Mouse (Mus musculus): ENCODE data around the gene Crisp3. TPM values are rescaled to one million over a fixed set of nuclear protein-coding genes. Genes with fewer than 3 reads are reported as not detected.
"Not testable (repeated sequence)": the region's sequence is repeated elsewhere in the genome, so short reads cannot be mapped to it uniquely, and the experiment has no call there.

Crisp3 gene
- polyA plus RNA-seq (2012; rRNA removed): not detected in 2 replicates

DNA sequence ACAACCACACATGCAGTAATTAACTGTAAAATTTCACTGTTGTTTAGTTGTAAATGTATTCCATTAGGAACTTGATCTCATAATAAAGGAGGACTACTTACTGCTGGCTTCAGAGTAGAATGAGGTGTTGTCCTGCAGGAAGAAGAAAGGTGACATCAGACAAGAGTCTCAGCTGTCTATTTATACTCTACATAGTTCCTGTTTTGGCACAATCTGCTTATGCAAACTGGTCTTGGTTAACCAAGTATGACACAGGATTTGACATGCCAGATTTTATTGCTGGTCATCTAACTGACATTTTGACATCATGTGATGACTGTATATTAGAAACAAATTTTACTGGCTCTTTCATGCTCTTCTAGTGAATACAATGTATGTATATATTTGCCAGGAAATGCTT, at the start of gene Crisp3:
Gene Crisp3, minus strand, starts transcription at position 154 of the 400 bp plus-strand sequence.
- no peak for TF ChIP-seq POLR2A (IDR thresholded peaks at IDR 0.05; ENCODE audit: borderline replicate concordance, insufficient read depth, low read length)
- TF ChIP-seq CTCF (IDR thresholded peaks at IDR 0.05; ENCODE audit: borderline replicate concordance, insufficient read depth, low read depth, low read length): no peak
- Histone ChIP-seq H3K4me3 (replicated peaks; ENCODE audit: insufficient read depth, low read depth, low read length) (no peak within 1 kb of the TSS), H3K27me3 (ENCODE audit: control insufficient read depth, insufficient read depth, low read length) (no peaks in the 10 kb centered on the region), H3K4me1 (ENCODE audit: control insufficient read depth, insufficient read depth, low read length) (no peaks in the 10 kb centered on the region), H3K27ac (ENCODE audit: insufficient read depth, low read length) (no peak within 1 kb of the TSS)
- no peak for DNase-seq

DNA sequence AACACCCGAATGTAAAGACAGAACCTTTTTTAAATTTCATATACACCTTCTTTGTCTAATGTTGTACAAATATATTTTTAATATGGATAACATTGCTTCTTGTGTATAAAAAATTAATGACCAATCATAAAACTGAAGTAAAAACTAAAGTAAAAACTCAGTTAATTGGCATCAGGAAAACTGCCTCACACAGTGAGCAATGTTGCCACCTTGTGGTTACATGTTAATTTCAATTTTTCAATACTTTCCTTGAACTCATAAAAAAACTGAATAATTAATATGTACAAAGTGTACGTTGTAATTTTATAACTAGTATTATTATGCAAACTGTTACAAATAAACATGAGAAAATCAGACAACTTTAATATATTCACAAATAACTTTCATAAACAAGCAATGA, 43.3 kb upstream of the Crisp3 start:
- 69% methylated on average over 2 of the region's 2 CpGs for WGBS
- no peak overlapping the region for H3K4me3 ChIP-seq (replicated peaks; ENCODE audit: insufficient read depth, low read depth, low read length)
- H3K27me3 ChIP-seq (ENCODE audit: control insufficient read depth, insufficient read depth, low read length): no peaks in the 10 kb centered on the region
- H3K4me1 ChIP-seq (ENCODE audit: control insufficient read depth, insufficient read depth, low read length): no peaks in the 10 kb centered on the region
- no peak overlapping the region for H3K27ac ChIP-seq (ENCODE audit: insufficient read depth, low read length)
- no peak for TF ChIP-seq POLR2A (IDR thresholded peaks at IDR 0.05; ENCODE audit: borderline replicate concordance, insufficient read depth, low read length)
- no peak for TF ChIP-seq CTCF (IDR thresholded peaks at IDR 0.05; ENCODE audit: borderline replicate concordance, insufficient read depth, low read depth, low read length)
- DNase-seq: no peak

DNA sequence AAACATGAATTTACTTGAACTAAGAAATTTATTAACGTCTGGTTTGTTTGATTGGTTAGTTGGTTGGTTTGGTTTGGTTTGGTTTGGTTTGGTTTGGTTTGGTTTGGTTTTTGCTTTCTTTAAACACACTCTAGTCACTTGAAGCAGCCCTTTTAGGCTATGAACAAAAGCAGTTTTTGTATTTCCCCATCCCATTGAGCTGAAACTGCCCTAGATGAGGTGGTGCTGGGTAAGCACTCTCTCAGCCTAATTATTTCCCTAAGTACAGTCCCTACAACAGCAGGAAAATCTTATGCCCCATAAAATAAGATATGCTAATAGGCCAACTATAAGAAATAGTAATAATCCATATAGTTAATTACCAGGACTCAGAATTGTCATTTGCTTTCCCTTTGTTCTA, 33.4 kb upstream of the Crisp3 start:
- TF ChIP-seq CTCF (IDR thresholded peaks at IDR 0.05; ENCODE audit: borderline replicate concordance, insufficient read depth, low read depth, low read length) (no peak), POLR2A (IDR thresholded peaks at IDR 0.05; ENCODE audit: borderline replicate concordance, insufficient read depth, low read length) (no peak)
- H3K4me3 ChIP-seq (replicated peaks; ENCODE audit: insufficient read depth, low read depth, low read length): no peak overlapping the region
- no peaks in the 10 kb centered on the region for H3K27me3 ChIP-seq (ENCODE audit: control insufficient read depth, insufficient read depth, low read length)
- no peak for DNase-seq
- H3K27ac ChIP-seq (ENCODE audit: insufficient read depth, low read length): no peak overlapping the region
- H3K4me1 ChIP-seq (ENCODE audit: control insufficient read depth, insufficient read depth, low read length): no peaks in the 10 kb centered on the region
- WGBS: 78% methylated on average over 1 of the region's 1 CpGs

DNA sequence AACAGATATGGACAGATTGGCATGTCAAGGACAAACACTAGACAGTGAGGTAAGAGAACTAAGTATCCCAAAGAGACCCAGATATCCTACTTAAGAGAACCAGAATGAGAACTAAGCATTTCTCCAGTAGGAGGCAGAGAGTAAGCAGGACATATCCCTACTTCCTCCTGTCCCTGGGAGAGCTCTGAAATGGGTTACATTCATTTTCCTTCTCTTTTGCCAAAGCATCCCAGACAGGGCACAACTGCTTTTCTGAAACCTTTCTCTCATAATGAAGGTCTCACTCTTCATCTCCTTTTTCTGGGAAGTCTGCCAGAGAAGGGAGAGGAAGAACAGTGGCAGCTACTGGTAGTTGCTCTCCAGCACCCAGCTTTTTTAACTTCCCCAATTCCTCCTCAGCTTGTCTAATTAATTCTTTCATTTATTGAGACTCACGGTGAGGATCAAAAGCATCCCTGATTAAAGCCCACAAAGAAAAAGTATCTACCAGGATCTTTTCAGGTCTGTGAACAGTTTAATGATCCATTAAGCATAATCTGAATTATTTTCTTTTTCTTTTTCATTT, 32.9 kb upstream of the Crisp3 start:
- DNase-seq: no peak
- H3K4me3 ChIP-seq (replicated peaks; ENCODE audit: insufficient read depth, low read depth, low read length): no peak overlapping the region
- 18% methylated on average over 1 of the region's 1 CpGs for WGBS
- no peak overlapping the region for H3K27ac ChIP-seq (ENCODE audit: insufficient read depth, low read length)
- TF ChIP-seq CTCF (IDR thresholded peaks at IDR 0.05; ENCODE audit: borderline replicate concordance, insufficient read depth, low read depth, low read length): no peak
- no peak for TF ChIP-seq POLR2A (IDR thresholded peaks at IDR 0.05; ENCODE audit: borderline replicate concordance, insufficient read depth, low read length)
- H3K4me1 ChIP-seq (ENCODE audit: control insufficient read depth, insufficient read depth, low read length): no peaks in the 10 kb centered on the region
- no peaks in the 10 kb centered on the region for H3K27me3 ChIP-seq (ENCODE audit: control insufficient read depth, insufficient read depth, low read length)

GRCm38 (mm10) chr17:40252487-40252886, 10.4 kb upstream of the Crisp3 start:
- H3K4me3 ChIP-seq (replicated peaks; ENCODE audit: insufficient read depth, low read depth, low read length): no peak overlapping the region
- 84% methylated on average over 1 of the region's 1 CpGs for WGBS
- TF ChIP-seq POLR2A (IDR thresholded peaks at IDR 0.05; ENCODE audit: borderline replicate concordance, insufficient read depth, low read length): no peak
- TF ChIP-seq CTCF (IDR thresholded peaks at IDR 0.05; ENCODE audit: borderline replicate concordance, insufficient read depth, low read depth, low read length): no peak
- H3K4me1 ChIP-seq (ENCODE audit: control insufficient read depth, insufficient read depth, low read length): no peaks in the 10 kb centered on the region
- H3K27me3 ChIP-seq (ENCODE audit: control insufficient read depth, insufficient read depth, low read length): no peaks in the 10 kb centered on the region
- DNase-seq: no peak
- no peak overlapping the region for H3K27ac ChIP-seq (ENCODE audit: insufficient read depth, low read length)

DNA sequence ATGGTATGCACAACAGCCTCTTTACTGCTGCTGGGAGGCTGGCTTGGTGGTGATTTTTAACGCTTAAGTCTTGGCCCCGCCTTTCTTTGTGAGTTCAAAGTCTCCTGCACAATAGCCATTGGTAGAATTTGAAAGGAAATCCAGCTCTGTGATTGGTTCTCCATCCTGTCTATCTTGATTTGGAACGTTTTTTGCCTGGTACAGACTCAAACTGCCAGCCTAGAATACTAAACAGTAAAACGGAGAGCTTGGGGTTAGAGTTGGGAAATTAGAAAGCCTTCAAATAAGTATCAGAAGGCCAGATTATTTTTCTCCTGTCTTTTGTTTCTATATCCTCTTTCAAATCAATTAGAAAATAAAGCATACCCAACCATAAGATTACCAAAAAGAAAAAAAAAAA, 33.5 kb downstream of the Crisp3 start, which contains the start of gene Pgk2:
Gene Pgk2, minus strand, starts transcription at position 101 of the 400 bp plus-strand sequence.
- DNase-seq: no peak
- Histone ChIP-seq H3K27me3 (ENCODE audit: control insufficient read depth, insufficient read depth, low read length) (no peaks in the 10 kb centered on the region), H3K4me3 (replicated peaks; ENCODE audit: insufficient read depth, low read depth, low read length) (no peak within 1 kb of the TSS), H3K27ac (ENCODE audit: insufficient read depth, low read length) (no peak within 1 kb of the TSS), H3K4me1 (ENCODE audit: control insufficient read depth, insufficient read depth, low read length) (no peaks in the 10 kb centered on the region)
- TF ChIP-seq POLR2A (IDR thresholded peaks at IDR 0.05; ENCODE audit: borderline replicate concordance, insufficient read depth, low read length): no peak
- TF ChIP-seq CTCF (IDR thresholded peaks at IDR 0.05; ENCODE audit: borderline replicate concordance, insufficient read depth, low read depth, low read length): no peak
- 72% methylated on average over 4 of the region's 4 CpGs for WGBS

DNA sequence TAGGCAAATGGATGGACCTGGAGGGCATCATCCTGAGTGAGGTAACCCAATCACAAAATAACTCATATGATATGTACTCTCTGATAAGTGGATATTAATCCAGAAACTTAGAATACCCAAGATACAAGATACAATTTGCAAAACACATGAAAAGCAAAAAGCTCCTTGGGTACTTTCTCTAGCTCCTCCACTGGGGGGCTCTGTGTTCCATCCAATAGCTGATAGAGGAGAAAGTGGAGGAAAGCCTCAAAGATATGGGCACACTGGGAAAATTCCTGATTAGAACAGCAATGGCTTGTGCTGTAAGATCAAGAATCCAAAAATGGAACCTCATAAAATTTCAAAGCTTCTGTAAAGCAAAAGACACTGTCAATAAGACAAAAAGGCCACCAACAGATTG, 40.3 kb downstream of the Crisp3 start:
- H3K4me3 ChIP-seq (replicated peaks; ENCODE audit: insufficient read depth, low read depth, low read length); H3K27me3 ChIP-seq (ENCODE audit: control insufficient read depth, insufficient read depth, low read length); H3K4me1 ChIP-seq (ENCODE audit: control insufficient read depth, insufficient read depth, low read length); DNase-seq; H3K27ac ChIP-seq (ENCODE audit: insufficient read depth, low read length): not testable (repeated sequence)

DNA sequence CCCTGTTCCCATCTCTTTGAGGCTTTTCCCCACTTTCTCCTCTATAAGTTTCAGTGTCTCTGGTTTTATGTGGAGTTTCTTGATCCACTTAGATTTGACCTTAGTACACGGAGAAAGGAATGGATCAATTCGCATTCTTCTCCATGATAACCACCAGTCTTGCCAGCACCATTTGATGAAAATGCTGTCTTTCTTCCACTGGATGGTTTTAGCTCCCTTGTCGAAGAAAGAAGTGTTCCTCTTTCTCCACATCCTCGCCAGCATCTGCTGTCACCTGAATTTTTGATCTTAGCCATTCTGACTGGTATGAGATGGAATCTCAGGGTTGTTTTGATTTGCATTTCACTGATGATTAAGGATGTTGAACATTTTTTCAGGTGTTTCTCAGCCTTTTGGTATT, 51.9 kb downstream of the Crisp3 start:
- 78% methylated on average over 4 of the region's 4 CpGs for WGBS
- H3K4me3 ChIP-seq (replicated peaks; ENCODE audit: insufficient read depth, low read depth, low read length); H3K4me1 ChIP-seq (ENCODE audit: control insufficient read depth, insufficient read depth, low read length); H3K27ac ChIP-seq (ENCODE audit: insufficient read depth, low read length); H3K27me3 ChIP-seq (ENCODE audit: control insufficient read depth, insufficient read depth, low read length); DNase-seq: not testable (repeated sequence)

Other genes with a start within 250 kb of the Crisp3 start
- not detected in 2 replicates for gene AC192777.2, start 146.8 kb downstream of the Crisp3 start, polyA plus RNA-seq (2012; rRNA removed)
- gene Pgk2, start 33.6 kb downstream of the Crisp3 start, polyA plus RNA-seq (2012; rRNA removed): not detected in 2 replicates
- 0.07 TPM in 1 of 2 replicates, not detected in the other for gene Crisp1, start 76.9 kb upstream of the Crisp3 start, polyA plus RNA-seq (2012; rRNA removed)